Mouse (Mus musculus) heart, adult 2 months (tissue): ENCODE data around the gene Ppp2ca.

Source experiments
- CTCF ChIP-seq: fragments of 200-600 bp; IDR thresholded peaks from 2 replicates; pipeline ENCODE4 v1.8.1; 2022; ENCODE audit warnings: antibody characterized with exemption, mild to moderate bottlenecking, moderate library complexity
- POLR2A ChIP-seq: fragments of 200-500 bp; IDR thresholded peaks from 2 replicates; pipeline ENCODE4 v1.6.1; 2011; ENCODE audit warnings: mild to moderate bottlenecking, low read depth, low read length, control low read depth; ENCODE audit not compliant: insufficient read depth

DNA sequence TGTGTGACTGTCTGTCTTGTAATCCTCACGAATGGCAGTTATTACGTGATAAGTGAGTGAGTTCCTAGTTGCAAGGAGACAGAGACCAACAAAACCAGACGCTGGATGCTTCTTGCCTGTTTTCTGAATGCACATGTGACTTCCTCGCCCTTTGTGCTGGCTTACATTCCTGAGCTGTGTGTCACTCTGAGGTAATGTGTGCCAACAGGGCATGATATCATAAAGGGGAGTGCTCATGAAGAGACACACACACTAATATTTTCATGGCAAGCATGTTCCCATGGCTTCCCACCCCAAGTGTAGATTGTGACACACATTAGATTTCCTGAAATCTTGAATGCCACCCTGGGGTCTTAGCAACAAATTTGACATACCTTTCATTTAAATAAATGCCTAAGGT lies 20.5 kb upstream of the Ppp2ca start:
- TF ChIP-seq CTCF (no peak), POLR2A (no peak)
